Mouse (Mus musculus) limb, embryonic 13.5 days (tissue): ENCODE results near the gene Tex16. TPM values are rescaled to one million over a fixed set of nuclear protein-coding genes. Genes with fewer than 3 reads are reported as not detected.

Experiments used
- ATAC-seq: fragments of 200-750 bp; cut with Nextera tagmentation; 2 replicates; pipeline ENCODE4 v1.8.0; 2017; ENCODE audit warnings: low read depth, moderate number of reproducible peaks, moderate TSS enrichment; ENCODE audit not compliant: low FRiP score
- H3K27ac ChIP-seq: fragments of 300-500 bp; sonication (generic); 2 replicates; pipeline ENCODE4 v1.5.1; 2015; ENCODE audit warnings: inconsistent platforms, mild to moderate bottlenecking, moderate library complexity
- H3K27me3 ChIP-seq: fragments of 300-500 bp; sonication (generic); 2 replicates; pipeline ENCODE4 v1.6.1; 2015; ENCODE audit warnings: mild to moderate bottlenecking, inconsistent platforms
- H3K36me3 ChIP-seq: fragments of 300-500 bp; sonication (generic); 2 replicates; pipeline ENCODE4 v1.6.1; 2015; ENCODE audit warnings: inconsistent platforms, mild to moderate bottlenecking, moderate library complexity
- H3K4me1 ChIP-seq: fragments of 300-500 bp; sonication (generic); 2 replicates; pipeline ENCODE4 v1.6.1; 2015; ENCODE audit warnings: inconsistent platforms
- H3K4me2 ChIP-seq: fragments of 300-500 bp; sonication (generic); replicated peaks from 2 replicates; pipeline ENCODE4 v1.6.1; 2015; ENCODE audit warnings: inconsistent platforms, mild to moderate bottlenecking, moderate library complexity
- H3K4me3 ChIP-seq: fragments of 300-500 bp; sonication (generic); 2 replicates; pipeline ENCODE4 v1.5.1; 2015; ENCODE audit warnings: moderate library complexity, mild to moderate bottlenecking, inconsistent platforms
- H3K9ac ChIP-seq: fragments of 300-500 bp; sonication (generic); 2 replicates; pipeline ENCODE4 v1.6.1; 2015; ENCODE audit warnings: mild to moderate bottlenecking, inconsistent platforms
- H3K9me3 ChIP-seq: fragments of 300-500 bp; sonication (generic); 2 replicates; pipeline ENCODE4 v1.6.1; 2016; ENCODE audit warnings: inconsistent platforms
- WGBS: fragments of 180-500 bp; shearing (Covaris S2); methylation state at CpG from one replicate; pipeline ENCODE4 v1.1.7; 2015; 5-methylcytosine and 5-hydroxymethylcytosine counted together
- polyA plus RNA-seq: library from polyadenylated mRNA; unstranded; fragments of >200 nt; fragmentation: Nextera tagmentation; extraction: Ambion mirVana; gene quantifications from 2 replicates; pipeline ENCODE4 v1.2.1, GENCODE M21; 2015

The Tex16 gene
- 1.9 and 2.4 TPM in 2 replicates for polyA plus RNA-seq

DNA sequence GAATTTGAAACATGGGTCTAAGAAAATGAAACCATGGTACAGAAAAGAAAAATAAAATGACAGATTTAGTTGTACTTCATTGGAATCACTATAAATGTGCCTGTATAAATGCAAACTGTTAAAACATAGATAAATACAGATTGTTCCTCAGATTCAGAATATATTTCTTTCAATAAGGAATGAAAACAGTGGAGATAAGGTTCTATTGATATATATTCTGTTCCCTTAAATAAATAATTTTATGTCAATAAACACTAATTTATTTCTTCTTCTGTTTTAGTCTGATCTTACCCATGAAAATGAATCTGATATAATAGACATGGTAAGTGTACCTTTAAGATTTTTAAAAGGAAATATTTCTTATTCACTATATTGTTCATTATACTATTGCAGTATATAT is at the start of gene Tex16:
Gene Tex16 (plus strand): TSS at position 301 of the 400 bp plus-strand sequence.
- ATAC-seq: no peak
- H3K9ac ChIP-seq: no peak within 1 kb of the TSS

DNA sequence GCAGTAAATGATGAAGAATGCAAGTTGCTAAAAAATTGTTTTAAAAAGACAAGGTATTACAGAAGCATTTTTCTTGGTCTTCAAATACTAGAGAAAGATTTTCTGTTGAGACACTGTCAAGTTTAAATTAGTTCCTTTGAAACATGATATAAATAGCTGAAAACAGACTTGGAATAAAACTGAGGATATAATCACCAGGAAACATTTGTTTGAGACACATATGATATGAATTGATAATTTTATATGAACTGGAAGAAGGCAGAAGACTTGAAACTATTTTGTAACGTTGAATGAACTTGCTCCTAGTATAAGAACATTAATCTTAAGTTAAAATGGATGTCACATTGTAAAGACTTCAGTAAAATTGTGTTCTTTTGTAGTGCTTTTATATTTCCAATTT is 11.1 kb upstream of the Tex16 start:
- H3K27me3 ChIP-seq: no peaks in the 10 kb centered on the region

More for the DNA sequence above, at the start of gene Tex16:
- Histone ChIP-seq H3K4me1 (no peaks in the 10 kb centered on the region), H3K36me3 (no peaks in the 10 kb centered on the region), H3K27ac (no peak within 1 kb of the TSS), H3K9me3 (no peaks in the 10 kb centered on the region), H3K27me3 (no peaks in the 10 kb centered on the region), H3K4me3 (no peak within 1 kb of the TSS), H3K4me2 (no peak within 1 kb of the TSS)

More for the DNA sequence above, 11.1 kb upstream of the Tex16 start:
- H3K36me3 ChIP-seq: no peaks in the 10 kb centered on the region
- no peaks in the 10 kb centered on the region for H3K4me1 ChIP-seq
- H3K27ac ChIP-seq: no peak overlapping the region
- ATAC-seq: no peak
- 39% methylated on average over 1 of the region's 1 CpGs for WGBS
- no peaks in the 10 kb centered on the region for H3K9me3 ChIP-seq
- no peak overlapping the region for H3K4me2 ChIP-seq
- no peak overlapping the region for H3K4me3 ChIP-seq
- H3K9ac ChIP-seq: no peak overlapping the region

Other genes with a start within 250 kb of the Tex16 start
- 0.56 and 1.8 TPM in 2 replicates for gene Gm45194, start 119.6 kb upstream of the Tex16 start, polyA plus RNA-seq
- gene 4933403O08Rik, start 228.0 kb downstream of the Tex16 start, polyA plus RNA-seq: 0.10 and 0.19 TPM in 2 replicates